Mouse (Mus musculus) left cerebral cortex, adult 18-20 months (tissue): Measurements from ENCODE around the gene Irs2. TPM values are rescaled to one million over a fixed set of nuclear protein-coding genes. Genes with fewer than 3 reads are reported as not detected.
A peak's percentile ranks its signal among the peaks of the same experiment; 100 is the strongest.

Source experiments
- DNase-seq, 2 experiments: peaks; one replicate each; pipeline ENCODE4 v3.0.0; 2021 to 2022; ENCODE audit warnings: low spot score in 2 of 2, mixed read lengths in 1 of 2
- long read RNA-seq, 2 experiments: library from polyadenylated mRNA; stranded (forward); transcript quantifications; one replicate each; pipeline ENCODE4 v2.0.0; 2021
- total RNA-seq, 2 experiments: library from RNA; stranded (reverse); gene quantifications; 2 replicates each; pipeline ENCODE4 v1.2.3; 2021

Gene Irs2
- 10 to 100 TPM; 64.4 to 93.4 TPM for total RNA-seq
- long read RNA-seq, experiment 1, full-length matches to known transcripts: 25 of 39 reads
- long read RNA-seq, experiment 1, partial matches to known transcripts: 0 of 39 reads
- long read RNA-seq, experiment 1, other reads (novel, unspliced or antisense): 14 of 39 reads
- long read RNA-seq, experiment 2, full-length matches to known transcripts: 5 of 9 reads
- long read RNA-seq, experiment 2, partial matches to known transcripts: 0 of 9 reads
- long read RNA-seq, experiment 2, other reads (novel, unspliced or antisense): 4 of 9 reads

DNA sequence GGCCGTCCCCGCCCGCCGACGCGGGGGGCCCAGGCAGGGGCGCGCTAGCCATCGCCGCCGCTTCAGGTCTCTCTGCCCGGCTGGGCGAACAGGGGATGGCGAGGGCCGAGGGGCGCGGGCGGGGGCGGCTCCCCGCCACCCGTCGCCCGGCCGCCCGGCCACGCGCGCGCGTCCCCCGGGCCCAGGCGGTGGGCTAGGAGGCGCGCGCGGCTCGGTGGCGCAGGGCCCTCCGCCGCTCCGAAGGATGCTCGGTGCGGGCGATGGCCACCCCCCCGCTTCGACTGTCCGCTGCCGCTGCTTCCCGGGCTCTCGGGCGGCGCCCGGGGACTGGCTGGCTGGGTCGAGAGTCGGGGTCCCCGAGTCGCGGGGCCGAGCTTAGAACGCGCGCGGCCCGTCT lies at the start of gene Irs2:
Irs2 (minus strand) TSS at position 80 of the 397 bp plus-strand sequence.
- DNase-seq: no peak

- no peak for DNase-seq
These were observed 48.4 kb upstream of the Irs2 start for GRCm38 (mm10) chr8:11056665-11057064.

DNA sequence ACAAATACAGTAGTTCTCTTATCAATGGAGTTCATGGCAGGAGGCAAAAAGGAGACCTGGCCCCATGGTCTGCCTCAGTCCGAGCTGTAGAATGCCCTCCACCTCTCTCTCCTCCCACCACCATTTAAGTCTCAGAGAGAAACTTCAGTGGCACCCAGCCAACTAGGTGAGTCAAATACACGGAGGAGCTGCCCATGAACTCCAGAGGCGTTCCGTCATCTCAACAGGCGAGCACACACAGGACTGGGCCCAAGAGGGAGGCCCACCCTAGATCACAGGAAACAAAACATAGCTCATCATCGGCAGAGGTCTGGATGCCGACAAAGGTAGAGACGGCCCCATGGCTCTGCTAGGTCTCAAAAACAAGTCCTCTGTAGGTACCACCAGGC lies 47.9 kb upstream of the Irs2 start:
- DNase-seq: no peak

- no peak for DNase-seq
These were observed 47.4 kb upstream of the Irs2 start for GRCm38 (mm10) chr8:11055557-11056174.

GRCm38 (mm10) chr8:11049835-11050234 lies 41.6 kb upstream of the Irs2 start:
- DNase-seq: no peak

DNA sequence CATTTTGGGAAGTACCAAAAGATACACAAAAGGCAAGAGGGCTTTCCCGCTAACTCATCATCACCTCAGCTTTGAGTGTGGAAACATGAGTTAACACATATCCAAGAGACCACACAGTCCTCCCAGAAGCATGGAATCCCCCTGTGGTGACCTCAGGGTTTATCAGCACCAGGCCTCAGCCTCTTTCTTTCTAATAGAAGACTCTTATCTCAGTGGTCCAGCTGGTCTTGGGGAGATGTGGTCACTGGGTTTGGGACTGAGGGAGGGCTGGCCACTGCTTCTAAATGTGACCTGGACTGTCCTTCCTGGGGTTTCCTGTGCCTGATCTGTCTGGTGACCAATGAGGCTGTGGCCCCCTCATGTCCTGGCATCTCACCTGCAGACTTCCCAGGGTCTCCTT lies 39.6 kb upstream of the Irs2 start:
- DNase-seq: no peak

DNA sequence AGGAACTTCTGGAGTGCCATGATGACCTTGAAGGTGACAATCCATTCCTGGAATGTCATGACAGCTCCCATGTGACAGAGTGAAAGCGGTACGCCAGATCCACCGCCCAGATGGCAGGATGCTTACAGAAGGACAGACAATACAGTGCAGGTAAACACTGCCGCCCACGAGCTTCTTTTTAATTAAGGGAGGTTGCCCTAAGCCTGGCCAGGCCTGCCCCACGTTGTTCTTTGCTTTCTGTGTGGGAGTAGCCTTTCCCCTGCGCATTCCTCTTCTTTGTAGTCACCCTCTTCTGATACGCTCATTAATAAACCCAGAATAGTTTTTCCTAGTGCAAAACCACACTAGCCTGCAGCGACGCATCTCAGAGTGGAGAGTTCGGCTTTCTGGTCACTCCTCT lies 36.4 kb upstream of the Irs2 start:
- no peak for DNase-seq

DNA sequence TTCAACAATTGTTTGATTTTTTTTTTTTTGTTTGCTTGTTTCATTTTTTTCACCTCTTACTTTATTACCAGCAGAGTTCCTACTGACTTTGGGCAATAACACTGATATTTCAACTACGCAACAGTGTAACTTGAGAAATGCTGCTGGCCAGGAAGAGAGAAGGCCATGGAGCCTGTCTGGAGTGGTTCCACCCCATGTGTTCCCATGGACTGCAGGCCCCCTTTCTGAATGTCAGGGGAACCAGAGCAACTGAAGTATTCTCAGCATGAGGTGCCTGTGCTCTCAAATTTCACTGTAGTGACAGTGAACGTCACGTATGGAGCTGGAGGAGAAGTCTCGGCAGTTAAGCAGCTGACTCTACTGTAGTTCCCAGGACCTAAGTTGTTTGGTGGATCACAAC lies 35.3 kb upstream of the Irs2 start:
- no peak for DNase-seq

GRCm38 (mm10) chr8:11042872-11043587 lies 34.8 kb upstream of the Irs2 start:
- no peak for DNase-seq

GRCm38 (mm10) chr8:11040088-11040487 lies 31.8 kb upstream of the Irs2 start:
- DNase-seq: no peak

DNA sequence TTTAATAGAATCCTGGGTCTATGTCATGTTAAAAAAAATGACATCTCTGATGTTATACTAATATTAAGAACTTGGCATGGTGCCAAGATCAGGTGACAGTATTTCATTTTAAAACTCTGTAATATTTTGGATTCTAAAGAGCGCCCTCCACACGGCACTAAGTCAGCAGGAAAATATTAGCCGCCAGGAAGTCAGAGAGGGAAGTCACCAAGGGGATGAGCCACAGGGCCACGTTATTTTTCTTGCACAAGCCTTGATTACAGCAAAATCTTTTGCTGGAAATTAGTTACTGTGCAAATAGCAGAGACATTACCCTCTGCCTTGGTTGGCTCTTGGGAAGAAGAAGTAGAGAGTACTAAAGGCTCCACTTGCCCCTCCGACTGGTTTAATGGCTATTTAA lies 30.5 kb upstream of the Irs2 start:
- no peak for DNase-seq

DNA sequence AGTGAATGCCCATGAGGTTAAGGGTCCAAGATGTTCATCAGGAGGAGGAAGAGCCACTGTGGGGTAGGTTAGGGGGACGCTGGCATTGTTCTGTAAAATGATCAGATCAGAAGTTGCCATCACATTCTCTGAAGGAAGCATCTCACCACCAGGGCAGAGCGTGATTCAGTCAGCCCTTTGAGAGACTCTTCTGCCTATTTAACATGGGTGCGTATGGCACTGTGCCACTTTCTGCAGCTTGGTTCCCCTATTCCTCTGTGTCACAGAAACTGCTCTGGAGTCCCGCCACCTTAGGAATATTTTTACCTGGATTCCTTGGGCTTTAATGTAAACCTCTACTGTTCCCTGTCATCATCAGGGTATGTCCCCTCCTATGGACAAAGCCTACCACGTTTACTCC lies 30.1 kb upstream of the Irs2 start:
- DNase-seq: no peak

- no peak for DNase-seq
These were observed 28.5 kb upstream of the Irs2 start for GRCm38 (mm10) chr8:11036790-11037189.

DNA sequence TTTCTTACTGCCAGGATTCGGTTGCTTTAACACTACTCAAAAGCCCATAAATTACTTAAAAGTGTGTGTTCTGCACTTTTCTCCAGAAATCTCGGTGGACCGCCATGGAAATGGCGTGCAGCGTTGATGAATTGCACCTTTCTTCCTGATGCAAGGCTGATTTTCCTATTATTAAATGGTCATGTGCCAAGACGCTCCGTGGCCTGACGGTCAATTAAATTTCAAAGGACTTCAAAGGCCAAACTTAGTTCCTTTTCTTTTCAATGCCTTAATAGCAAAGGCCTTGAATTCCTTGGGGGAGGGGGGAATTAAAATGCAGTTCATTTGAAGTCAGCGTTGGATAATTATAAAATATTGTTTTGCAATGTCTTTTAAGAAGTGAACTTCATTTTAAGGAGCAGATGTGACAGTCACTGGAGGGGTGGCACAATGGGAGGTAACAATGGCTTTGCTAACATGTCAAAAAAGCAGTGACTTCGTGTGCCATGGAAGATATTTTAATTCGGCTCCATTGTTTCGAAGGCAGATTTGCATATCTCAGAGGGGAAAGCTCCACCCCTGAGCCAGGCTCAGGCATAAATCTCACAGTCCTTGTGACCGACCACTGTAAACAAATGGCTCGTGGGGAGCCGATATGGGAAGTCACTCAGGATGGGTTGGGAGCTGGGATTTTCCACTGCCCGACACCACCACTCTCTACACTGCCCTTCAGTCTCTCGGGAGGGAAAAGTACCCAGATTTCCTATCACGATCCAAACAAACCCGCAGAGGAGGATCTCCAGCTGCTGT lies 27.6 kb upstream of the Irs2 start:
- no peak for DNase-seq

DNA sequence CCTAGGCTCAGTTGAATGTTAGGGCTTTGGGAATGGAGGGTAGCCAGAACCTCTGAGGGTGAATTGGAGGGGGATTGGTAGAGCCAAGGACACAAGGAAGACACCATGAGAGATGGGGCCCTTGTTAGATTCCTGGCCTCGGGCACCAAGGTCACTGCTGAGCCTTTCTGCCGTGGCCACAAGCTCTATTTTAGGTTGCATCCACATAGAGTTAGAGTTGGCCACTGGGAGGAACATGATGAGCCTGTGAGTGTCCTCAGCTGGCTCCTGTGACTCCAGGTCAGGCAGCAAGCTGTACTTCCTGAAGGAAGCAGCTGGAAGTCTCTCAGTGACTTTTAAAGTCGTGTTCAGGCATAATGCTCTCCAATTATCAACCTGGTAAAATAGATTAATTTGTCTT lies 16.6 kb upstream of the Irs2 start:
- no peak for DNase-seq

DNA sequence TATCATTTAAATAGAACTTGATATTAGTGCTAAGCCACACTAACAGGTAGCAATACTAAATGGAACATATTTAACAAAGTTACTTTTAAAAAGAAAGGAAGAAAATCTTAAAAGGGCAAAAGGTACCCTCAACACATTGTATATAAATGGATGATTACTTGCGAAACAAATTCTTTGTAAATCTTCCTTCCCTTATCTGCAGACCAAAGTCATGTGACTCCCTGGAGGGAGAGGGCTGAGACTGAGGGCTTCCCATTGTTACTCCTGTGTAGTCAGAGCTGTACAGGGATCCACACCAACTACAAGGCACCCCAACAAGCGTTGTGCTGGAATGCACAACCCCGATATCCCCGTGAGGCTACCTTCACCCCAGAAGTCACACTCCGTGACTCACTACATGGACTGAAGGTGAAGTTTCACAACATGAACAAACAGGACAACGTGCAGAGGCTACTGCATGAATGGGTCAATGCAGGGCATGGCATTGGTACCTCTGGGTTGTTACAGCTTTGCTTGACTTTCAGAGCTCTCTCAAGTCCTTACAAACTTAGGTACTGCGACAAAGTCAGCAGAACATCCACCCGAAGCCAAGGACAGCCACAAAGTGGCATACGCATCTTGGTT lies 12.8 kb upstream of the Irs2 start:
- no peak for DNase-seq

DNA sequence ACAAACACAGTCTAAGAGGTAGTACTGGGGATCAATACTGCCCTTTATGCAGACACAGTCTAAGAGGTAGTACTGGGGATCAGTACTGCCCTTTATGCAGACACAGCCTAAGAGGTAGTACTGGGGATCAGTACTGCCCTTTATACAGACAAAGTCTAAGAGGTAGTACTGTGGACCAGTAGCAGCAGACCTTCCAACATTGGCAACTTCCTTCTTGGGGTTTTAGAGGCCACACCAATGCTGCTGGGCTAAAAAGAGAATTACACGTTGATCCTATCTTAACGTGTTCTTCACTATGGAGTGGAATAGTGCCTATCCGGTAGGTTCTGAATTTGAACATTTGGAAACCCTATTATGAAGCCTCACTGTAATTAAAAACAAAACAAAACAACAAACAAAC lies 7.4 kb upstream of the Irs2 start:
- DNase-seq: no peak

DNA sequence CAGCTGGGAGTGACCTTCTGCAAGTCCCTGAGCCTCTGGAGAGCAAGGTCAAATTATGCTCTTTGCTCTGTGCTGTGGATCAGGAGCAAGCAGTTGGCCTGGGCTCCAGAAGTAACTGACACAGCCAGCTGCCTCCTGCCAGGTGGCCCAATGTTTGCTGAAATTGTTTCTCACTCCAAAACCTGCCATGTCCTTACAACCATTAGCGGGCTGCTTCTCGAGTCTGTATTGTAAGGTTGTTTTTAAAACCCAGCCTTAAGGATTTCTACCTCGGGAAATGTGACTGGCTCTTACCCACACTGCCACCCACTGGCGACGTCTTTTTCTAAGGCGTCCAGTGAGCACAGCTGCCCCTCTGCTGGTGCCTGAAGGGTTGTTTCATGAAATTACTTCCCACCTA lies 5.0 kb upstream of the Irs2 start:
- peak; percentile 76 for DNase-seq

DNA sequence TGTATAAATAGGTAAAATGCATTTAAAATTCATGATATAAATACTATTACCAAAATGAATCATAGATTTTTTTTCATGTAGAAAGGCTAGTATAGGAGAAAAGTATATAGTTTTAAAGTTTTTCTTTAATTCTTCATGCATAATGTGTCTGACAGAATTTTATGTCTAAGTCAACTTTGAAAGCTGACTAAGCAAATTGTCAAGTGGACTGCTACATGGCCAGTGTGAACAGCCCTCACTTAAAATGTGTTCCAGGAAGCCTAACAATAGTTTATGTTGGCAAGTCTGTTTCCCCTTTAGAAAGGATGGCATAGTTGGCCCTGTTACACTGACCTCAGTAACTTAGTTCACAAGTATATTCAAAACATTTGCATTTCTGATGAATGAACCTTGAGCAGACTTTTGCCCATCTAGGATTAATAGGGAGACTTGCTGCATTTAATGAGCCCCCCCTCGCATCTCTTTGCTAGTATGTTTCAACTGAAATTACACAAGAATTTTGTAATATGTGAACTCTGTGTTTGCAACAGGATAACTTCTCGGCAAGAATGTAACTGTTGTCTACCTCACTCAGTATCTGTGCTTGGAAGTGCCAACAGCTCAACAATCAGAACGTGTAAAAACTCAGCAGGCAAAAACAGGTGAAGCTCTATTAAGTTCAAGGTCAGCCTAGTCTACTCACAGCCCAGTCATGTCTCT lies 3.7 kb upstream of the Irs2 start:
- no peak for DNase-seq

- DNase-seq: no peak
These were observed 2.8 kb upstream of the Irs2 start for GRCm38 (mm10) chr8:11010913-11011605.
